Mouse (Mus musculus): ENCODE measurements around the gene Zfp112. TPM values are rescaled to one million over a fixed set of nuclear protein-coding genes. Genes with fewer than 3 reads are reported as not detected.
"Not testable (repeated sequence)": the region's sequence is repeated elsewhere in the genome, so short reads cannot be mapped to it uniquely, and the experiment has no call there.

The Zfp112 gene
- 11.3 TPM in 2 replicates for polyA plus RNA-seq (2015; fragmentation: Nextera tagmentation; extraction: Ambion mirVana)

DNA sequence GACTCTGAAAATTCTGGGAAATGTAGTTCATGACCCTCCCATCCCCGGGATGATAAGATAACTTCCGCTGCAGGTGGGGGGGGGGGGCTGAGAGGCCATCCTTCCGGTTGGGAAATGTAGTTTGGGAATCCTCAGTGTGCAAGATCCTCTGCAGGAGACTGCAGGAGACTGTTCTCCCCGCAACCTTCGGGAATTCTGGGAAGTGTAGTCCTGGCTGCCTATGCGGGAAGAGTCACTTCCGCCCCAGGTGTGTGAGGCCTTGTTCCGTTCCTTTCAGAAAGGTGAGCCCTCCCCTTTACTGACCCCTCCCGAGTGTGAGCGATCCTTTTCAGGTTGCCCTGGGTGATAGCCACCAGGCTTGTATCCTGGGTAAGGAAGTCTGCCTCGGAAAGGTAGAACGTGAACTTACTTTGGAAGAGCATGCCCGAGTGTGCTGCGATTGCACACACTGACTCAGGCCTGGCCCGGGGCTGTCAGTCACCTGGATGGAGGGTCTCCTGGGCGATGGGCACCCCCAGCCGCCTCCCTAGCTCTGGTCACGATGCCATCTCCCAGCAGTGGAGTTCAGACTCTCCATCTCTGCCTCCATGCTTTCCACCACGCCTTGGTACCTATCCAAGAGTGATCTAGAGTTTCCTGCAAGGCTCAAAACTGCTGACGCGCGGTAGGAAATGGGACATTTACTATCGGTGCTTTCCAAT is at the start of gene Zfp112:
Zfp112 (plus strand) TSS at position 159 of the 701 bp plus-strand sequence.
- ATAC-seq (replicated peaks) = peak; percentile 97
- 1% methylated on average over 23 of the region's 23 CpGs for WGBS

GRCm38 (mm10) chr7:24074424-24074823 is 37.7 kb upstream of the Zfp112 start:
- H3K4me2 ChIP-seq; H3K36me3 ChIP-seq (replicated peaks); H3K9ac ChIP-seq; H3K4me3 ChIP-seq; H3K9me3 ChIP-seq; H3K27me3 ChIP-seq (replicated peaks); H3K27ac ChIP-seq; ATAC-seq (replicated peaks); H3K4me1 ChIP-seq: not testable (repeated sequence)
- 38% methylated on average over 1 of the region's 1 CpGs for WGBS

More for the DNA sequence above, at the start of gene Zfp112:
- Histone ChIP-seq H3K4me3 (peak within 1 kb of the TSS; percentile 73), H3K27me3 (replicated peaks) (no peaks in the 10 kb centered on the region), H3K27ac (peak within 1 kb of the TSS; percentile 68), H3K9me3 (peaks cover 14% of the 10 kb centered on the region), H3K4me2 (peak within 1 kb of the TSS; percentile 71), H3K4me1 (peaks cover 6% of the 10 kb centered on the region; the same call in 1 of the 2 replicates), H3K9ac (peak within 1 kb of the TSS; percentile 68), H3K36me3 (replicated peaks) (peaks cover 15% of the 10 kb centered on the region)

DNA sequence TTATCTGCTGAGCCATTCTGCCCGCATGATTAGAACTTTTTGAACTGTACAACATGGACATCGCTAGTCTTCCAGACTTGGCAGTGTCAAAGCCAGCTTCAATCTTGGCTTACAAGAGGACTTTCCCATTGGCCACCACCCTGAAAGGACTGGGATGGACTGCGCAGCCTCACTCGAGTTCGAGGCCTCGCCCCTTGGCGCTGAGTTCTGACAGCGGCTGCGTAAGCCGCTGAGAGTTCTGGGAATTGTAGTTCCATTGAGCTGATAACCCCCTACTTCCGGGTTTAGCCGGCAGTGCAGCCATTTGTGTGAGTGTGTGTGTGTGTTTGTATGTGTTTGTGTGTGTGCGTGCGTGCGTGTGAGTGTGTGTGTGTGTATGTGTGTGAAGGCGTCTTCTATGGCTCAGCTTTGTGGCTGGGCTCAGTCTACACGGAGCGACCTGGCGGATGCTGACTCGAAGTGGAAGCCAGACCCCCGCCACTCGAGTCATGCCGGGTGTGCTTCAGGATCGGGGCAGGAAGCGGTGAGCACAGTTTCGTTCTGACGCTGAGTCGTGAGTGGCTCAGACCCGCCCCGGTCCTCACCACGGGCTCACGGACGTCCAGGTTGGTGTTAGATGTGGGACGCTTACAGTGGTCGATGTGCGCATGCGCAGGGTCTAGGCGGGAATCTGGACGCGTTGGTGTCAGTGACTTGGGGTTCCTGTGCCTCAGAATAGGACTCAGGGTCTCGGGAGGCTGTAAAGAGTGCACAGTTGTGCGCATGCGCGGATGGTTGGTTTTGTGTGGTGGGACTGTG is 30.3 kb upstream of the Zfp112 start, which contains the start of gene Zfp180:
Zfp180 (plus strand) TSS at position 291 of the 798 bp plus-strand sequence.
- 0 out of 2 replicates have a peak, but pooled peaks cover 4% of the 10 kb centered on the region for H3K36me3 ChIP-seq (replicated peaks)
- H3K4me1 ChIP-seq = peaks cover 23% of the 10 kb centered on the region
- H3K9ac ChIP-seq = peak within 1 kb of the TSS; percentile 55
- peak within 1 kb of the TSS; percentile 70 for H3K4me2 ChIP-seq
- H3K27ac ChIP-seq = peak within 1 kb of the TSS; percentile 79
- WGBS = 13% methylated on average over 44 of the region's 44 CpGs
- H3K9me3 ChIP-seq = no peaks in the 10 kb centered on the region
- peak; percentile 97 for ATAC-seq (replicated peaks)
- H3K27me3 ChIP-seq (replicated peaks) = no peaks in the 10 kb centered on the region
- H3K4me3 ChIP-seq = peak within 1 kb of the TSS; percentile 56

- Histone ChIP-seq H3K9ac (peak overlapping the region; percentile 55), H3K4me3 (peak overlapping the region; percentile 56), H3K36me3 (replicated peaks) (peaks cover 11% of the 10 kb centered on the region), H3K9me3 (no peaks in the 10 kb centered on the region), H3K27me3 (replicated peaks) (no peaks in the 10 kb centered on the region), H3K4me2 (peak overlapping the region; percentile 70), H3K4me1 (peaks cover 23% of the 10 kb centered on the region), H3K27ac (peak overlapping the region; percentile 79)
- peak; percentile 34 for ATAC-seq (replicated peaks)
- 60% methylated on average over 15 of the region's 15 CpGs for WGBS
Observed at GRCm38 (mm10) chr7:24082457-24083235, 29.5 kb upstream of the Zfp112 start.

- 99% methylated on average over 4 of the region's 4 CpGs for WGBS
- Histone ChIP-seq H3K4me3 (no peak overlapping the region), H3K9me3 (no peaks in the 10 kb centered on the region), H3K4me1 (peaks cover 23% of the 10 kb centered on the region), H3K4me2 (no peak overlapping the region), H3K9ac (no peak overlapping the region), H3K36me3 (replicated peaks) (peaks cover 15% of the 10 kb centered on the region), H3K27ac (no peak overlapping the region), H3K27me3 (replicated peaks) (no peaks in the 10 kb centered on the region)
- no peak for ATAC-seq (replicated peaks)
Observed at GRCm38 (mm10) chr7:24086871-24087270, 25.2 kb upstream of the Zfp112 start.

DNA sequence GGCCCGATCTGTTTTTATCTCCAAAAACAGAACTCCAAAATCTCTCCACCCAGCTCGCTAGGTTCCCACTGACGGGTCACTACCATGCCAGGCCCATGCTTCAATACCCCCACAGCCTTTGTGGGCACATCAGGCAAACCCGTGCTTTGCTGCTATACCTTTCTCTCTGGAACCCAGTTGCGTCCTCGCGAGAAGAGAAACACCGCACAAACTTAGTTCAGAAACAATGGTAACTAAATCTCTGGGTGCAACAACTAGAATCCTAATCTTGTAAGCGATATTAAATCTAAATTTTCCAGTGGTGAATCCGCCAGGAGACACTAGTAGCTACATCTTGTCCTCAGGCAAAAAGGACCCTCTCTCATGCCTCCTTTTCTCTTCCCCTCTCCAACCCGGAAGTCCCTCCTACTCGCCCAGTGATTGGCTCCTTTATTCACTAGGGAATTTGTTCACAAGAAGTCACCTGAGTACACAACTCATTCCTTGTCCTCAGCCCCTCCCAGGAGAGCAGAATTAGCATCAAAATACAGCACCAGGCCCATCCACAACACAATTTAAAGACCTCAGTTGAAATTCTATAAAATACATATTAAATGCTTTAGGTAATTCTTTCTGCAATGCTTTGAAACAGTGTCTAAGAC is 24.5 kb upstream of the Zfp112 start:
- no peak overlapping the region for H3K27ac ChIP-seq
- no peak overlapping the region for H3K4me3 ChIP-seq
- no peaks in the 10 kb centered on the region for H3K9me3 ChIP-seq
- H3K4me2 ChIP-seq = no peak overlapping the region
- ATAC-seq (replicated peaks) = no peak
- 96% methylated on average over 12 of the region's 12 CpGs for WGBS
- H3K36me3 ChIP-seq (replicated peaks) = peaks cover 17% of the 10 kb centered on the region
- no peaks in the 10 kb centered on the region for H3K27me3 ChIP-seq (replicated peaks)
- no peak overlapping the region for H3K9ac ChIP-seq
- H3K4me1 ChIP-seq = peaks cover 18% of the 10 kb centered on the region

- H3K27ac ChIP-seq = no peak overlapping the region
- no peaks in the 10 kb centered on the region for H3K4me1 ChIP-seq
- ATAC-seq (replicated peaks) = no peak
- no peak overlapping the region for H3K4me3 ChIP-seq
- peaks cover 75% of the 10 kb centered on the region for H3K9me3 ChIP-seq
- WGBS = 96% methylated on average over 9 of the region's 9 CpGs
- H3K36me3 ChIP-seq (replicated peaks) = peaks cover 93% of the 10 kb centered on the region
- no peak overlapping the region for H3K9ac ChIP-seq
- no peaks in the 10 kb centered on the region for H3K27me3 ChIP-seq (replicated peaks)
- H3K4me2 ChIP-seq = no peak overlapping the region
Observed at GRCm38 (mm10) chr7:24104403-24104802, 7.7 kb upstream of the Zfp112 start.

- no peak for ATAC-seq (replicated peaks)
- no peaks in the 10 kb centered on the region for H3K4me1 ChIP-seq
- 96% methylated on average over 18 of the region's 18 CpGs for WGBS
- H3K4me3 ChIP-seq = no peak overlapping the region
- H3K9me3 ChIP-seq = peaks cover 71% of the 10 kb centered on the region
- H3K36me3 ChIP-seq (replicated peaks) = peaks cover 86% of the 10 kb centered on the region
- no peaks in the 10 kb centered on the region for H3K27me3 ChIP-seq (replicated peaks)
- no peak overlapping the region for H3K9ac ChIP-seq
- H3K4me2 ChIP-seq = no peak overlapping the region
- no peak overlapping the region for H3K27ac ChIP-seq
Observed at GRCm38 (mm10) chr7:24105144-24105703, 6.9 kb upstream of the Zfp112 start.

- Histone ChIP-seq H3K4me1 (peaks cover 6% of the 10 kb centered on the region; the same call in 1 of the 2 replicates), H3K27me3 (replicated peaks) (no peaks in the 10 kb centered on the region), H3K9me3 (peaks cover 29% of the 10 kb centered on the region), H3K9ac (no peak overlapping the region), H3K4me3 (no peak overlapping the region), H3K4me2 (no peak overlapping the region), H3K27ac (no peak overlapping the region), H3K36me3 (replicated peaks) (peaks cover 29% of the 10 kb centered on the region)
- no peak for ATAC-seq (replicated peaks)
- WGBS = 96% methylated on average over 7 of the region's 7 CpGs
Observed at GRCm38 (mm10) chr7:24110839-24111238, 1.3 kb upstream of the Zfp112 start.

DNA sequence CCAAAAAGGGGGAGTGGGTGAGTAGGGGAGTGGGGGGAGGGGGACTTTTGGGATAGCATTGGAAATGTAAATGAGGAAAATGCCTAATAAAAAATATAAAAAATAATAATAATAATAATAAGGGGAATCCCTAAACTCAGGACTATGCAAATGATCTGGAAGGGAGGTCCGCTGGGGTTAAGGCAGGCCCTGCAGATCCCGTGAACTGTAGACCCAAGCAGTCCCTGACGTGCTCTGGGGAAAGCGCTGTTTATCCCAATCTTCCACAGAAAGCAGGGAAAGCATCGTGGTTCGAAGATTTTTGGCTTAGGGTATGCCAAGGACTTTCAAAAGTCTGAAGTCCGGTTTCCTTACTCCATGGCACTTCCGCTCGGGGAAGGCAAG is 350 bp upstream of the Zfp112 start:
- Histone ChIP-seq H3K4me2 (peak overlapping the region; percentile 71), H3K4me1 (peaks cover 6% of the 10 kb centered on the region; the same call in 1 of the 2 replicates), H3K27ac (peak overlapping the region; percentile 40; the same call in 1 of the 2 replicates), H3K9ac (peak overlapping the region; percentile 15; the same call in 1 of the 2 replicates), H3K36me3 (replicated peaks) (peaks cover 20% of the 10 kb centered on the region), H3K27me3 (replicated peaks) (no peaks in the 10 kb centered on the region), H3K9me3 (peaks cover 19% of the 10 kb centered on the region), H3K4me3 (peak overlapping the region; percentile 73)
- ATAC-seq (replicated peaks) = peak; percentile 83
- WGBS = 4% methylated on average over 9 of the region's 9 CpGs

GRCm38 (mm10) chr7:24113001-24113400 is 887 bp downstream of the Zfp112 start:
- Histone ChIP-seq H3K27me3 (replicated peaks) (no peaks in the 10 kb centered on the region), H3K27ac (peak overlapping the region; percentile 68), H3K4me1 (peaks cover 6% of the 10 kb centered on the region; the same call in 1 of the 2 replicates), H3K36me3 (replicated peaks) (peaks cover 8% of the 10 kb centered on the region), H3K9ac (peak overlapping the region; percentile 68), H3K4me3 (peak overlapping the region; percentile 73), H3K9me3 (peaks cover 7% of the 10 kb centered on the region), H3K4me2 (peak overlapping the region; percentile 71)
- 15% methylated on average over 12 of the region's 12 CpGs for WGBS
- ATAC-seq (replicated peaks) = no peak

All from midbrain, embryonic 15.5 days (tissue).